Mouse (Mus musculus): ENCODE results near the gene Rtl1. TPM values are rescaled to one million over a fixed set of nuclear protein-coding genes. Genes with fewer than 3 reads are reported as not detected.

Gene Rtl1
- polyA plus RNA-seq (2016; fragmentation: Nextera tagmentation; extraction: Ambion mirVana), result 1.0 TPM in 2 replicates

GRCm38 (mm10) chr12:109600230-109600629 is at the start of gene Rtl1:
Gene Rtl1 (minus strand): TSS chr12:109600330.
- Histone ChIP-seq H3K27me3 (ENCODE audit: poor library complexity, severe bottlenecking) (no peaks in the 10 kb centered on the region), H3K4me1 (peaks cover 27% of the 10 kb centered on the region), H3K4me3 (no peak within 1 kb of the TSS), H3K36me3 (replicated peaks) (peaks cover 78% of the 10 kb centered on the region), H3K9me3 (no peaks in the 10 kb centered on the region), H3K27ac (no peak within 1 kb of the TSS)
- no peak for DNase-seq (ENCODE audit: extremely low spot score, low spot score)
- WGBS, result 93% methylated on average over 7 of the region's 7 CpGs

DNA sequence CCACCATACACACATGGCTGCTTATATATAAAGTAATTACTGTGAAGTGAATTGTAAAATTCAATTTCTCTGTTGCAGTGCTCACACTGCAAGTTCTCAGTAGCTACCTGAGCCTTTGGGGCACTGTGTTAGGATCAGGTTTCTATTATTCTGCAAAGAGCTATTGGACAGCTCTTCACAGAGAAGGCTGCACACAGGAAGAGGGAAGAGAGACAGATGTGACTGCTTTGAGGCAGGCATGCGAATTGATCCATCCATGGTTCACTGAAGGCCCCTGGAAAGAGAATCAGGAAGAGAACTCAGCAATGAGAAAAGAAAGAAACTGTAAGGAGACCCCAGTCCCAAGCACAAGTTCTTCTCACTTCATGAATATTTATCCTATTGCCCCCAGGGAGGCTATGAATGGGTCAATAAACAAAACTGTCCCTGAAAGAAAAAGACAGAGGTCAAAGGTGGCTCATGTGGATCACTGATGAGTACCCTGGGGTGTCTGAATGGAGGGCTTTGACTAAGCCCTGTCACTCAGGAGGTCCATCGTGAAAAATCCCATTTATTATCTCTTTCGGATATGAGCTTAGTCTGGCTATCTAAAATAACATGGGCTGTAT is 40.5 kb upstream of the Rtl1 start:
- Histone ChIP-seq H3K27ac (no peak overlapping the region), H3K4me1 (peaks cover 17% of the 10 kb centered on the region), H3K27me3 (ENCODE audit: poor library complexity, severe bottlenecking) (no peaks in the 10 kb centered on the region), H3K4me3 (no peak overlapping the region), H3K36me3 (replicated peaks) (peaks cover 59% of the 10 kb centered on the region), H3K9me3 (no peaks in the 10 kb centered on the region)
- 45% methylated on average over 3 of the region's 3 CpGs for WGBS
- no peak for DNase-seq (ENCODE audit: extremely low spot score, low spot score)

DNA sequence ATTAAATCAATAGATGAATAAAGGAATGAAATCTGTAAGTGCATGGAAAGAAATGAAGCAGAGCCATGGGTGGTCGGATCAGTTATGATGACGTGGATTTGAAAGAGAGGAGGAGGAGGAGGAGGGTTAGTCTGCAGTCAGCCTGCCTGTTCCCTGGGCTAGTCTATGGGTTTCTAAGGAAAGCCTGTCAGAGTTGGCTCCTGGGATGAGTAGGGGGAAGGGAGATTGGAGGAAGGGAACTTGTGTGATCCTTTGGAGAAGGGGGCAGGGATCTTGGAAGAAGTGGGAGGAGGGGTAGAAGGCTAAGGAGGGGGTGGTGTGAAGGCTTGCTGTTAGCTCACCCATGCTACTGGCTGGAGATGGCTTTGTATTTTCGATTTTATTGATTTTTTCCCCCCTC is 31.9 kb upstream of the Rtl1 start:
- Histone ChIP-seq H3K4me1 (peaks cover 17% of the 10 kb centered on the region), H3K27ac (no peak overlapping the region), H3K36me3 (replicated peaks) (peaks cover 73% of the 10 kb centered on the region), H3K27me3 (ENCODE audit: poor library complexity, severe bottlenecking) (no peaks in the 10 kb centered on the region), H3K9me3 (no peaks in the 10 kb centered on the region), H3K4me3 (no peak overlapping the region)
- no peak for DNase-seq (ENCODE audit: extremely low spot score, low spot score)
- 43% methylated on average over 3 of the region's 3 CpGs for WGBS

DNA sequence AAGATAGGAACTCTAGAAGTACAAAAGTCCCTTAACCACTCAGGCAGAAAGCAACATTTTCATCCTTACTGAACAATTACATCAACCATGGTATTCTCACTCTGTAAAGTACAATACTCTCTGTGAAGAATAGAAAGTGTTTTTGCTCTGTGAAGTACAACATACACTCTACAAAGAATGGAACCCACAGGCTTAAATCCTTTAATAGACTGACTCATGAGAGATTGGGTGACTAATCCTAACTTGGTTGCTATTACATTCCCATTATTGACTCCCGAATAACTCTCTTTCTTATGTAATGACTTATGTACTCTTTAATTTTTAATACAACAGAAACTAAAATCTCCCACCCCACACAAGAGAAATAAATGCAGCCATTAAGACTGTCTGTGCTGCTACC is 28.8 kb upstream of the Rtl1 start:
- no peak for DNase-seq (ENCODE audit: extremely low spot score, low spot score)
- H3K27me3 ChIP-seq (ENCODE audit: poor library complexity, severe bottlenecking), result no peaks in the 10 kb centered on the region
- H3K4me3 ChIP-seq, result no peak overlapping the region
- peaks cover 17% of the 10 kb centered on the region for H3K4me1 ChIP-seq
- H3K36me3 ChIP-seq (replicated peaks), result peaks cover 60% of the 10 kb centered on the region
- H3K27ac ChIP-seq, result no peak overlapping the region
- no peaks in the 10 kb centered on the region for H3K9me3 ChIP-seq
- WGBS, result 82% methylated on average over 1 of the region's 1 CpGs

GRCm38 (mm10) chr12:109626910-109627309 is 26.8 kb upstream of the Rtl1 start:
- no peak for DNase-seq (ENCODE audit: extremely low spot score, low spot score)
- Histone ChIP-seq H3K9me3 (no peaks in the 10 kb centered on the region), H3K27me3 (ENCODE audit: poor library complexity, severe bottlenecking) (no peaks in the 10 kb centered on the region), H3K27ac (no peak overlapping the region), H3K36me3 (replicated peaks) (peaks cover 67% of the 10 kb centered on the region), H3K4me3 (no peak overlapping the region), H3K4me1 (peaks cover 18% of the 10 kb centered on the region)
- WGBS, result 95% methylated on average over 5 of the region's 5 CpGs

DNA sequence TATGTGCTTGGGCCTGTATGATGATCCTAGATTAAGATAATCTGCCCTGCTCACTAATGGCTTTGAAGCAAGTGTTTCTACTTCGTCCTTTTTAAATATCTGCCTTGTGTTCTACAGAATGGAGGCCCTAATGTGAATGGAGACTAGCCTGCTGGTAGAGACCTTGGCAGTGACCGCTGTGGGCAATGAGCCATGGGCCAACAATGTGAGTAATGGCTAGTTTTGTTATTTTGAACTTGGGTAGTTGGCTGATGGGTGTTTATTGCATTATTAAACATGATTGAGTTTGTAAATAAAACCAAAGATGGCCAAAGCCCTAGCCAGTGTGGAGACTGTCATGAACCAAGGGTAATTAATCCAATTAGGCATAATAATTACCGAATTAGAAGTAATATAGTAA is 20.1 kb upstream of the Rtl1 start:
- no peak for DNase-seq (ENCODE audit: extremely low spot score, low spot score)
- Histone ChIP-seq H3K4me3 (no peak overlapping the region), H3K9me3 (peaks cover 3% of the 10 kb centered on the region; the same call in 1 of the 2 replicates), H3K27me3 (ENCODE audit: poor library complexity, severe bottlenecking) (no peaks in the 10 kb centered on the region), H3K4me1 (peaks cover 27% of the 10 kb centered on the region), H3K36me3 (replicated peaks) (peaks cover 84% of the 10 kb centered on the region), H3K27ac (no peak overlapping the region)
- 96% methylated on average over 3 of the region's 3 CpGs for WGBS

- 77% methylated on average over 14 of the region's 14 CpGs for WGBS
- Histone ChIP-seq H3K4me1 (peaks cover 42% of the 10 kb centered on the region), H3K27me3 (ENCODE audit: poor library complexity, severe bottlenecking) (peaks cover 19% of the 10 kb centered on the region), H3K27ac (no peak overlapping the region), H3K4me3 (no peak overlapping the region), H3K9me3 (peaks cover 8% of the 10 kb centered on the region; the same call in 1 of the 2 replicates), H3K36me3 (replicated peaks) (peaks cover 94% of the 10 kb centered on the region)
- no peak for DNase-seq (ENCODE audit: extremely low spot score, low spot score)
Observed at GRCm38 (mm10) chr12:109617993-109618392, 17.9 kb upstream of the Rtl1 start.

- no peak overlapping the region; the same call in 1 of the 2 replicates for H3K4me3 ChIP-seq
- H3K27ac ChIP-seq, result no peak overlapping the region
- H3K9me3 ChIP-seq, result peaks cover 8% of the 10 kb centered on the region; the same call in 1 of the 2 replicates
- WGBS, result 55% methylated on average over 15 of the region's 15 CpGs
- H3K36me3 ChIP-seq (replicated peaks), result peaks cover 97% of the 10 kb centered on the region
- H3K4me1 ChIP-seq, result peaks cover 42% of the 10 kb centered on the region
- H3K27me3 ChIP-seq (ENCODE audit: poor library complexity, severe bottlenecking), result peaks cover 28% of the 10 kb centered on the region
- DNase-seq (ENCODE audit: extremely low spot score, low spot score), result no peak
Observed at GRCm38 (mm10) chr12:109617126-109617525, 17.0 kb upstream of the Rtl1 start.

GRCm38 (mm10) chr12:109615371-109615770 is 15.2 kb upstream of the Rtl1 start:
- DNase-seq (ENCODE audit: extremely low spot score, low spot score), result no peak
- H3K27me3 ChIP-seq (ENCODE audit: poor library complexity, severe bottlenecking), result peaks cover 35% of the 10 kb centered on the region
- H3K4me1 ChIP-seq, result peaks cover 42% of the 10 kb centered on the region
- peaks cover 97% of the 10 kb centered on the region for H3K36me3 ChIP-seq (replicated peaks)
- WGBS, result 78% methylated on average over 8 of the region's 8 CpGs
- peaks cover 25% of the 10 kb centered on the region for H3K9me3 ChIP-seq
- H3K4me3 ChIP-seq, result no peak overlapping the region
- no peak overlapping the region for H3K27ac ChIP-seq

DNA sequence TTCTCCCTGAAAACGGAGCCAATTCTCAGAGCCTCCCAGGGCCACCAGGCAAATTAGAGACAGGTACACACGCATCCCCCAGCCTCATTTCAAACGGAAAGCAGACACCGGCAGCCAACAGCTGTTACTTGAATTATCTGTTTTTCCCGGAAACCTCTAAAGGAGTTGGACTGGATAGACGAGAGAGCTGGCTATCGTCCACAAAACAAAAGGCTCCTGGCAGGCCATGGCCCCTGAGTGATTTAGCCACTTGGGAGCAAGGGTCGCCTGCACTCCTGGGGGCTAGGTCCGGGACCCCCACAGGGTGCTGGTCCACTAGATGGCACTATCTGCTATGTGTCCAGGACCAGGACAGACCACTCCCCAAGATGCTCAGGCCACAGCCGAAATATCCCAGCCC is 14.3 kb upstream of the Rtl1 start:
- WGBS, result 57% methylated on average over 10 of the region's 10 CpGs
- peaks cover 42% of the 10 kb centered on the region for H3K4me1 ChIP-seq
- peaks cover 35% of the 10 kb centered on the region for H3K9me3 ChIP-seq
- H3K4me3 ChIP-seq, result no peak overlapping the region; the same call in 1 of the 2 replicates
- H3K27me3 ChIP-seq (ENCODE audit: poor library complexity, severe bottlenecking), result peaks cover 35% of the 10 kb centered on the region
- no peak for DNase-seq (ENCODE audit: extremely low spot score, low spot score)
- 0 out of 2 replicates have a peak overlapping the region, but pooled peaks have one; percentile 20 for H3K27ac ChIP-seq
- peaks cover 97% of the 10 kb centered on the region for H3K36me3 ChIP-seq (replicated peaks)

- Histone ChIP-seq H3K27me3 (ENCODE audit: poor library complexity, severe bottlenecking) (peaks cover 35% of the 10 kb centered on the region), H3K4me1 (peaks cover 44% of the 10 kb centered on the region), H3K36me3 (replicated peaks) (peaks cover 99% of the 10 kb centered on the region), H3K9me3 (peaks cover 36% of the 10 kb centered on the region), H3K27ac (peak overlapping the region; percentile 80), H3K4me3 (peak overlapping the region; percentile 49)
- DNase-seq (ENCODE audit: extremely low spot score, low spot score), result peak; percentile 41
- WGBS, result 51% methylated on average over 34 of the region's 34 CpGs
Observed at GRCm38 (mm10) chr12:109612392-109613385, 12.6 kb upstream of the Rtl1 start.

GRCm38 (mm10) chr12:109608576-109609440 is 8.7 kb upstream of the Rtl1 start:
- H3K4me3 ChIP-seq, result no peak overlapping the region
- peak overlapping the region; percentile 78 for H3K27ac ChIP-seq
- 49% methylated on average over 13 of the region's 13 CpGs for WGBS
- peak; percentile 21 for DNase-seq (ENCODE audit: extremely low spot score, low spot score)
- H3K4me1 ChIP-seq, result peaks cover 65% of the 10 kb centered on the region
- H3K36me3 ChIP-seq (replicated peaks), result peaks cover 100% of the 10 kb centered on the region
- H3K9me3 ChIP-seq, result peaks cover 28% of the 10 kb centered on the region
- peaks cover 24% of the 10 kb centered on the region for H3K27me3 ChIP-seq (ENCODE audit: poor library complexity, severe bottlenecking)
